Mouse (Mus musculus): ENCODE measurements around the gene Ogdh.
A peak's percentile ranks its signal among the peaks of the same experiment; 100 is the strongest.
"Not testable (repeated sequence)": the region's sequence is repeated elsewhere in the genome, so short reads cannot be mapped to it uniquely, and the experiment has no call there.

Ogdh gene

GRCm38 (mm10) chr11:6291401-6292115 is at the start of gene Ogdh:
Gene Ogdh (plus strand): TSS chr11:6291633.
- peak; percentile 100 for DNase-seq (ENCODE audit: low spot score)

GRCm38 (mm10) chr11:6244707-6245106 is 46.7 kb upstream of the Ogdh start:
- no peak for DNase-seq (ENCODE audit: low spot score)

GRCm38 (mm10) chr11:6252248-6252647 is 39.2 kb upstream of the Ogdh start:
- no peak for DNase-seq (ENCODE audit: low spot score)

GRCm38 (mm10) chr11:6252824-6253223 is 38.6 kb upstream of the Ogdh start:
- DNase-seq (ENCODE audit: low spot score) = no peak

- DNase-seq (ENCODE audit: low spot score) = not testable (repeated sequence)
Measured at GRCm38 (mm10) chr11:6254602-6255001, 36.8 kb upstream of the Ogdh start.

- no peak for DNase-seq (ENCODE audit: low spot score)
Measured at GRCm38 (mm10) chr11:6256490-6257072, 34.9 kb upstream of the Ogdh start.

- DNase-seq (ENCODE audit: low spot score) = no peak
Measured at GRCm38 (mm10) chr11:6259413-6259812, 32.0 kb upstream of the Ogdh start.

- peak; percentile 93 for DNase-seq (ENCODE audit: low spot score)
Measured at GRCm38 (mm10) chr11:6261434-6262082, 29.9 kb upstream of the Ogdh start.

GRCm38 (mm10) chr11:6266621-6267020 is 24.8 kb upstream of the Ogdh start:
- no peak for DNase-seq (ENCODE audit: low spot score)

- DNase-seq (ENCODE audit: low spot score) = peak; percentile 98
Measured at GRCm38 (mm10) chr11:6267320-6268254, 23.8 kb upstream of the Ogdh start, which contains the start of gene Ddx56. Gene Ddx56 (minus strand): TSS chr11:6267772.

GRCm38 (mm10) chr11:6273607-6274006 is 17.8 kb upstream of the Ogdh start:
- DNase-seq (ENCODE audit: low spot score) = no peak

GRCm38 (mm10) chr11:6274387-6275093 is 16.9 kb upstream of the Ogdh start, which contains the start of gene Tmed4:
Gene Tmed4 (minus strand): TSS chr11:6274870.
- peak; percentile 100 for DNase-seq (ENCODE audit: low spot score)

GRCm38 (mm10) chr11:6275094-6275484 is 16.3 kb upstream of the Ogdh start:
- DNase-seq (ENCODE audit: low spot score) = no peak

GRCm38 (mm10) chr11:6276466-6276865 is 15.0 kb upstream of the Ogdh start:
- no peak for DNase-seq (ENCODE audit: low spot score)

- no peak for DNase-seq (ENCODE audit: low spot score)
Measured at GRCm38 (mm10) chr11:6282940-6283339, 8.5 kb upstream of the Ogdh start.

GRCm38 (mm10) chr11:6290138-6290537 is 1.3 kb upstream of the Ogdh start:
- no peak for DNase-seq (ENCODE audit: low spot score)

- DNase-seq (ENCODE audit: low spot score) = no peak
Measured at GRCm38 (mm10) chr11:6290883-6291282, 550 bp upstream of the Ogdh start.

- DNase-seq (ENCODE audit: low spot score) = peak; percentile 86
Measured at GRCm38 (mm10) chr11:6292116-6292987, 919 bp downstream of the Ogdh start.

GRCm38 (mm10) chr11:6292988-6293349 is 1.5 kb downstream of the Ogdh start:
- no peak for DNase-seq (ENCODE audit: low spot score)

GRCm38 (mm10) chr11:6293601-6294000 is 2.2 kb downstream of the Ogdh start:
- DNase-seq (ENCODE audit: low spot score) = no peak

Data from embryo, embryonic 10 days (tissue).